Mouse (Mus musculus): ENCODE data around the gene Bpifa5.

Bpifa5 gene

GRCm38 (mm10) chr2:154206908-154207307 is 44.5 kb downstream of the Bpifa5 start:
- peak; percentile 57 for DNase-seq (ENCODE audit: low spot score)

DNA sequence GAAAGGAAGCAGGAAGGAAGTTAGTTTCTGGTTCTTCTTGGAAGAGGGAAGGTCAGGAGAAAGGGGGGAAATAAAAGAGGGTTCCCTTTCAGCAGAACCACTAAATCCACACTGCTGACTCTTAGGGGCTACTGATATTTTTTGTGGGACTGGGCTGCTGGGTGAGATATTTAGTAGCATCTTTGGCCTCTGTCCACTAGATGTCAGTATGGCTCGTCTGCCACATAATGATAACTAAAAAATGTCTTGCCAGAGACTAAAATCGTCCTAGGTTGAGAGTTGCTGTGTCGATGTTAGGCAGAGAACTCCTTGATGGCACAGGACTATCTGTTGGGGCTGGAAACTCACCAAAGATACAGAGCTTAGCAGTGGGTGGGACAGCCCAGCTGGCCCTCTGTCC is 46.7 kb downstream of the Bpifa5 start:
- DNase-seq (ENCODE audit: low spot score) = peak; percentile 75

- DNase-seq (ENCODE audit: low spot score) = no peak
Observed at GRCm38 (mm10) chr2:154211121-154211520, 48.7 kb downstream of the Bpifa5 start.

- DNase-seq (ENCODE audit: low spot score) = no peak
Observed at GRCm38 (mm10) chr2:154211881-154212280, 49.5 kb downstream of the Bpifa5 start.

DNA sequence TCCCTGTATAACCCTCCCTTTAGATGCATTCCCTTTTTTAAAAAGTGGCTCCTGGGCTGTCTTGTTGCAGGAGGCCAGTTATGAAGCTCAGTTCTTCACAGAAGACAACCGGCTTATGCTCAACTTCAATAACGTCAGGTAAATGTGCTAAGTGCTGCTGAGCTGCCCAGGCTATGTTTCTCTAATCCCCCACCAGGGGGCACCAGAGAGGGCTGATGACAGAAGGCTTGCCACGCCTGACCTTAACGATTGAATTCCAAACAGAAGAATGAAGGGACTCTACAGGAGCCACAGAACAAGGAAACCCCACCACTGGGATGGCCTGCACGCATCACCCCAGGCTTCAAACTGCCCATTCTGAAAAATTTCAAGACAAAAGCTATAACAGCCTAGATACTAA is 52.8 kb downstream of the Bpifa5 start:
- DNase-seq (ENCODE audit: low spot score) = peak; percentile 87
